Mouse (Mus musculus) testis, adult 2 months (tissue): ENCODE measurements around the gene Gm20388.

ENCODE experiments used
- CTCF ChIP-seq: fragments of 200-500 bp; IDR thresholded peaks from 2 replicates; pipeline ENCODE4 v1.5.1; 2012; ENCODE audit warnings: low read depth, mild to moderate bottlenecking, inconsistent platforms, low read length, moderate library complexity; ENCODE audit not compliant: control insufficient read depth, insufficient read depth, insufficient replicate concordance
- POLR2A ChIP-seq: fragments of 200-500 bp; IDR thresholded peaks from 2 replicates; pipeline ENCODE4 v1.6.1; 2012; ENCODE audit warnings: low read depth, mild to moderate bottlenecking, inconsistent platforms, low read length, moderate library complexity; ENCODE audit not compliant: control insufficient read depth

DNA sequence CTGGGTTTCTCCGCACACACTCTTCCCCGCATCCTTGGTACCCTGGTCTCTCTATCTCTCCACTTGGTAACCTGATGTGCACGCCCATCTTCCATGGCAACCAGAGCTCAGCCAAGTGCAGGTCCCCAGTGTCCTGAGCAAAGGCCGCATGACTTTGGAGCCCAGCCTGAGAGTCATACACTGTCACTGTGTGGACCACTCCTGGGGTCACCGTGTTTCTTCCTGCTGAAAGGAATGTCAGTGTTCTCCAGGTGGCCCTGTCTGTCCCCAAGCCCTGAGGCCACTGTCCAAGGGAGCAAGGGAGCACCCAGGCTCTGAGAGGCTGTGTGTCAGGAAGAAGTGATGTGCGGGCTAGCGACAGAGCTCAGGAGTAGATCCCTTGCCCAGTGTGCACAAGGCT lies 27.4 kb upstream of the Gm20388 start:
- TF ChIP-seq CTCF, result no peak
- TF ChIP-seq POLR2A, result no peak
